Mouse (Mus musculus) heart, adult 8-10 months (tissue): Measurements from ENCODE around the gene Mcoln1. TPM values are rescaled to one million over a fixed set of nuclear protein-coding genes. Genes with fewer than 3 reads are reported as not detected.

Experiments
- total RNA-seq, 4 experiments: library from RNA; stranded (reverse); gene quantifications; 2 replicates each; pipeline ENCODE4 v1.2.4; 2022

Mcoln1 gene
- total RNA-seq, 4 experiments from 2014 or later, result 20.6 to 24.2 (median 23.3) TPM

Other genes starting within 250 kb of the Mcoln1 start
- 100 to 1,000 TPM; 117 to 175 (median 143) TPM for gene Insr, start 220.8 kb upstream of the Mcoln1 start, total RNA-seq
- 1 to 10 TPM in 1 of 4 experiments, under 1 TPM in 3; 0.19 to 1.5 (median 0.33) TPM for gene A430078G23Rik, start 147.0 kb upstream of the Mcoln1 start, total RNA-seq
- 10 to 100 TPM; 15.0 to 17.4 (median 15.8) TPM for gene Arhgef18, start 107.5 kb upstream of the Mcoln1 start, total RNA-seq
- 1 to 10 TPM; 2.6 to 4.7 (median 4.1) TPM for gene Pex11g, start 32.8 kb upstream of the Mcoln1 start, total RNA-seq
- under 1 TPM in 1 of 4 experiments, not detected in 3; 0.16 TPM for gene Tex45, start 29.6 kb upstream of the Mcoln1 start, total RNA-seq
- 10 to 100 TPM; 24.2 to 30.9 (median 29.6) TPM for gene Zfp358, start 7.3 kb upstream of the Mcoln1 start, total RNA-seq
- gene Pnpla6, start 14.9 kb downstream of the Mcoln1 start, total RNA-seq, result 1 to 10 TPM; 8.8 to 9.8 (median 9.6) TPM
- under 1 TPM in 1 of 4 experiments, not detected in 3; 0.57 TPM for gene C330021F23Rik, start 67.5 kb downstream of the Mcoln1 start, total RNA-seq
- 1 to 10 TPM in 2 of 4 experiments, under 1 TPM in 2; 0.86 to 2.1 (median 1.0) TPM for gene Camsap3, start 86.8 kb downstream of the Mcoln1 start, total RNA-seq
- 10 to 100 TPM; 13.8 to 18.5 (median 16.2) TPM for gene Xab2, start 120.9 kb downstream of the Mcoln1 start, total RNA-seq
- gene Pet100, start 121.1 kb downstream of the Mcoln1 start, total RNA-seq, result 100 to 1,000 TPM in 1 of 4 experiments, 10 to 100 TPM in 3; 84.2 to 104 (median 93.4) TPM
- not detected for gene Pcp2, start 125.1 kb downstream of the Mcoln1 start, total RNA-seq
- 1 to 10 TPM; 4.6 to 7.7 (median 5.6) TPM for gene Stxbp2, start 130.5 kb downstream of the Mcoln1 start, total RNA-seq
- gene Retn, start 155.3 kb downstream of the Mcoln1 start, total RNA-seq, result 1 to 10 TPM in 2 of 4 experiments, under 1 TPM in 2; 0.38 to 1.9 (median 1.3) TPM
- 1 to 10 TPM in 1 of 4 experiments, not detected in 3; 3.5 TPM for gene Mcemp1, start 165.3 kb downstream of the Mcoln1 start, total RNA-seq
- under 1 TPM in 2 of 4 experiments, not detected in 2; 0.86 to 0.97 TPM for gene Fcor, start 171.9 kb downstream of the Mcoln1 start, total RNA-seq
- gene Trappc5, start 175.8 kb downstream of the Mcoln1 start, total RNA-seq, result 10 to 100 TPM; 19.9 to 23.0 (median 20.6) TPM
- gene Fcer2a, start 193.7 kb downstream of the Mcoln1 start, total RNA-seq, result under 1 TPM; 0.22 to 0.55 (median 0.47) TPM
- gene Clec4g, start 220.2 kb downstream of the Mcoln1 start, total RNA-seq, result under 1 TPM; 0.53 to 0.79 (median 0.59) TPM
- under 1 TPM; 0.63 to 0.78 (median 0.71) TPM for gene Cd209a, start 248.5 kb downstream of the Mcoln1 start, total RNA-seq